Mouse (Mus musculus): ENCODE results near the gene Gprin2. TPM values are rescaled to one million over a fixed set of nuclear protein-coding genes. Genes with fewer than 3 reads are reported as not detected.

Gprin2 gene
- polyA plus RNA-seq, 1 experiment = 0.11 TPM

- TF ChIP-seq CTCF (conservative IDR thresholded peaks at IDR 0.05; ENCODE audit: insufficient read depth, insufficient read length, low read depth, low read length) = no peak
- DNase-seq = no peak
- H3K36me3 ChIP-seq (ENCODE audit: control insufficient read depth, insufficient read depth, low read length) = no peaks in the 10 kb centered on the region
- H3K4me1 ChIP-seq (ENCODE audit: control insufficient read depth, insufficient read depth, low read length) = no peaks in the 10 kb centered on the region
- H3K27me3 ChIP-seq (replicated peaks; ENCODE audit: control insufficient read depth, insufficient read depth, low read length) = no peaks in the 10 kb centered on the region
- no peak overlapping the region for H3K27ac ChIP-seq (ENCODE audit: insufficient read depth, low read depth, low read length)
- H3K4me3 ChIP-seq (ENCODE audit: insufficient read depth, low read depth, low read length) = no peak overlapping the region
- 76% methylated on average over 6 of the region's 6 CpGs for WGBS
Measured at GRCm38 (mm10) chr14:34207996-34208395, 6.5 kb upstream of the Gprin2 start.

- TF ChIP-seq POLR2A (IDR thresholded peaks at IDR 0.05; ENCODE audit: low read depth, low read length) (no peak), CTCF (conservative IDR thresholded peaks at IDR 0.05; ENCODE audit: insufficient read depth, insufficient read length, low read depth, low read length) (no peak)
- no peaks in the 10 kb centered on the region for H3K4me1 ChIP-seq (ENCODE audit: control insufficient read depth, insufficient read depth, low read length)
- no peaks in the 10 kb centered on the region for H3K27me3 ChIP-seq (replicated peaks; ENCODE audit: control insufficient read depth, insufficient read depth, low read length)
- H3K4me3 ChIP-seq (ENCODE audit: insufficient read depth, low read depth, low read length) = peak overlapping the region; percentile 64
- peak; percentile 19 for DNase-seq
- H3K27ac ChIP-seq (ENCODE audit: insufficient read depth, low read depth, low read length) = no peak overlapping the region
- WGBS = 8% methylated on average over 19 of the region's 19 CpGs
- no peaks in the 10 kb centered on the region for H3K36me3 ChIP-seq (ENCODE audit: control insufficient read depth, insufficient read depth, low read length)
Measured at GRCm38 (mm10) chr14:34200738-34201230, 669 bp downstream of the Gprin2 start.

- Histone ChIP-seq H3K27me3 (replicated peaks; ENCODE audit: control insufficient read depth, insufficient read depth, low read length) (no peaks in the 10 kb centered on the region), H3K4me3 (ENCODE audit: insufficient read depth, low read depth, low read length) (no peak overlapping the region), H3K27ac (ENCODE audit: insufficient read depth, low read depth, low read length) (no peak overlapping the region), H3K36me3 (ENCODE audit: control insufficient read depth, insufficient read depth, low read length) (no peaks in the 10 kb centered on the region), H3K4me1 (ENCODE audit: control insufficient read depth, insufficient read depth, low read length) (no peaks in the 10 kb centered on the region)
- WGBS = 40% methylated on average over 4 of the region's 4 CpGs
- peak; percentile 24 for DNase-seq
- TF ChIP-seq CTCF (conservative IDR thresholded peaks at IDR 0.05; ENCODE audit: insufficient read depth, insufficient read length, low read depth, low read length) (no peak), POLR2A (IDR thresholded peaks at IDR 0.05; ENCODE audit: low read depth, low read length) (no peak)
Measured at GRCm38 (mm10) chr14:34196706-34197105, 4.7 kb downstream of the Gprin2 start.

- WGBS = 93% methylated on average over 15 of the region's 15 CpGs
- Histone ChIP-seq H3K4me3 (ENCODE audit: insufficient read depth, low read depth, low read length) (no peak overlapping the region), H3K36me3 (ENCODE audit: control insufficient read depth, insufficient read depth, low read length) (no peaks in the 10 kb centered on the region), H3K27me3 (replicated peaks; ENCODE audit: control insufficient read depth, insufficient read depth, low read length) (no peaks in the 10 kb centered on the region), H3K4me1 (ENCODE audit: control insufficient read depth, insufficient read depth, low read length) (no peaks in the 10 kb centered on the region), H3K27ac (ENCODE audit: insufficient read depth, low read depth, low read length) (no peak overlapping the region)
- DNase-seq = no peak
- no peak for TF ChIP-seq POLR2A (IDR thresholded peaks at IDR 0.05; ENCODE audit: low read depth, low read length)
- TF ChIP-seq CTCF (conservative IDR thresholded peaks at IDR 0.05; ENCODE audit: insufficient read depth, insufficient read length, low read depth, low read length) = no peak
Measured at GRCm38 (mm10) chr14:34195466-34195865, 6.0 kb downstream of the Gprin2 start.

- WGBS = 73% methylated on average over 4 of the region's 4 CpGs
- TF ChIP-seq CTCF (conservative IDR thresholded peaks at IDR 0.05; ENCODE audit: insufficient read depth, insufficient read length, low read depth, low read length) = no peak
- TF ChIP-seq POLR2A (IDR thresholded peaks at IDR 0.05; ENCODE audit: low read depth, low read length) = no peak
- Histone ChIP-seq H3K36me3 (ENCODE audit: control insufficient read depth, insufficient read depth, low read length) (no peaks in the 10 kb centered on the region), H3K4me1 (ENCODE audit: control insufficient read depth, insufficient read depth, low read length) (no peaks in the 10 kb centered on the region), H3K27me3 (replicated peaks; ENCODE audit: control insufficient read depth, insufficient read depth, low read length) (no peaks in the 10 kb centered on the region), H3K4me3 (ENCODE audit: insufficient read depth, low read depth, low read length) (no peak overlapping the region), H3K27ac (ENCODE audit: insufficient read depth, low read depth, low read length) (no peak overlapping the region)
- no peak for DNase-seq
Measured at GRCm38 (mm10) chr14:34193879-34194278, 7.6 kb downstream of the Gprin2 start.

- Histone ChIP-seq H3K36me3 (ENCODE audit: control insufficient read depth, insufficient read depth, low read length) (no peaks in the 10 kb centered on the region), H3K27ac (ENCODE audit: insufficient read depth, low read depth, low read length) (no peak overlapping the region), H3K4me1 (ENCODE audit: control insufficient read depth, insufficient read depth, low read length) (no peaks in the 10 kb centered on the region), H3K27me3 (replicated peaks; ENCODE audit: control insufficient read depth, insufficient read depth, low read length) (no peaks in the 10 kb centered on the region), H3K4me3 (ENCODE audit: insufficient read depth, low read depth, low read length) (no peak overlapping the region)
- 81% methylated on average over 7 of the region's 7 CpGs for WGBS
- TF ChIP-seq CTCF (conservative IDR thresholded peaks at IDR 0.05; ENCODE audit: insufficient read depth, insufficient read length, low read depth, low read length) = no peak
- TF ChIP-seq POLR2A (IDR thresholded peaks at IDR 0.05; ENCODE audit: low read depth, low read length) = no peak
- DNase-seq = no peak
Measured at GRCm38 (mm10) chr14:34190361-34190760, 11.1 kb downstream of the Gprin2 start.

GRCm38 (mm10) chr14:34188629-34189028, 12.8 kb downstream of the Gprin2 start:
- Histone ChIP-seq H3K27me3 (replicated peaks; ENCODE audit: control insufficient read depth, insufficient read depth, low read length) (no peaks in the 10 kb centered on the region), H3K27ac (ENCODE audit: insufficient read depth, low read depth, low read length) (no peak overlapping the region), H3K4me3 (ENCODE audit: insufficient read depth, low read depth, low read length) (no peak overlapping the region), H3K4me1 (ENCODE audit: control insufficient read depth, insufficient read depth, low read length) (no peaks in the 10 kb centered on the region), H3K36me3 (ENCODE audit: control insufficient read depth, insufficient read depth, low read length) (no peaks in the 10 kb centered on the region)
- TF ChIP-seq CTCF (conservative IDR thresholded peaks at IDR 0.05; ENCODE audit: insufficient read depth, insufficient read length, low read depth, low read length) = peak; percentile 83
- TF ChIP-seq POLR2A (IDR thresholded peaks at IDR 0.05; ENCODE audit: low read depth, low read length) = no peak
- peak; percentile 63 for DNase-seq
- 74% methylated on average over 5 of the region's 5 CpGs for WGBS
